Mouse (Mus musculus) brain, adult 2 months (tissue): ENCODE measurements around the gene Itgal.
A peak's percentile ranks its signal among the peaks of the same experiment; 100 is the strongest.

ENCODE experiments used
- DNase-seq: peaks from one replicate; pipeline ENCODE4 v3.0.0; 2011; ENCODE audit warnings: low read depth, low spot score

The Itgal gene

GRCm38 (mm10) chr7:127278311-127278710, 17.7 kb upstream of the Itgal start:
- DNase-seq = peak; percentile 53

- no peak for DNase-seq
Measured at GRCm38 (mm10) chr7:127280092-127280491, 16.0 kb upstream of the Itgal start.

- DNase-seq = no peak
Measured at GRCm38 (mm10) chr7:127281114-127281513, 14.9 kb upstream of the Itgal start.

DNA sequence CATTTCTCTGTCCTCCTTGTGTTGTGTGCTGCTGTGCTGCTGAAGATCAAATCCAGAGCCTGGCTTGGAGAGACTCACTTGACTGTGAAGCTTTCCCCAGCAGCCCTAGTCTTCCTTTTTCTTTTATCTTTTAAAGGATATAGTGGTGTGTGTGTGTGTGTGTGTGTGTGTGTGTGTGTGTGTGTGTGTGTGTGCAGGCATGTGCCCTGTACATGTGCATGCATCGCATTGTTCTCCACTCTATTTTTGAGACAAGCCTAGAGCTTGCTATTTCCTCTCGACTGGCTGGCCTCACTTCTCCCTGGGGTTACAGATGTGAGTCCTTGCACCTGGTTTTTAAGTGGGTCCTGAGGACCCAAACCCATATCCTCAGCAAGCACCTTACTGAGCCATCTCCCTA, 13.9 kb upstream of the Itgal start:
- no peak for DNase-seq

GRCm38 (mm10) chr7:127285154-127285553, 10.9 kb upstream of the Itgal start:
- no peak for DNase-seq

DNA sequence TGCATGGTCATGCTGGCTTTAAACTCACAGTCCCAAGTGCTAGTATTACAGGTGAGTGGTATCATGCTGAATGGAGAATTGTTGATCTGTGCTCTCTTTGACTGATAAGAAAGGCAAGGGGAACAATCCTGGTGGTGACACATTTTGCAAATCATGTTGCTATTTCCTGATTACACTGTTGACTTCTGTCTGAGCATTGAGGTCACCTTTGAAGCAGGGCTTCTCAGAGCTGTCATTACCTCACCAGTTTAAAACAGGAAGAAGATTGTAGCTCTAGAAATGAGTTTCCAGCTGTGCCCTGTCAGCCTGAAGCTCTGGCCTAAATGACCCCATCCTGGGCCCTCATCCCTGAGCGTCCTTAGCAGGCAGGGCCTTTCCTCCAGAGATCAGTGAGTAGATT, 8.1 kb upstream of the Itgal start:
- DNase-seq = no peak

DNA sequence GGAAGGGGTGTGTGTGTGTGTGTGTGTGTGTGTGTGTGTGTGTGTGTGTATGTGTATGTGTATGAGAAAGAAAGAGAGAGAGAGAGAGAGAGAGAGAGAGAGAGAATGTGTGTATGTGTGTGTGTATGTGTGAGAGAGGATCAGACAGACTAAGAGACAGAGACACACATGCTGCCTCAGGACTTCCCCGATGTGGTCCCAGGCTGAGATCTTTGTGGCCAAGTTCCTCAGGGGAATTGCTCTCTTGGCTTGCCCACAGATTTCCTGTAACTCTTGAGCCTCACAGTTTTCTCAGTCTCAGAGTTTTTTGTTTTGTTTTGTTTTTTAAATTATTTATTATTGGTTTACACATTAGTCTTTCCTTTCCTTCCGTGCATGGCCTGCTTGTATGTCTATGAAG, 6.8 kb upstream of the Itgal start:
- DNase-seq = no peak

GRCm38 (mm10) chr7:127290142-127290541, 5.9 kb upstream of the Itgal start:
- DNase-seq = no peak

DNA sequence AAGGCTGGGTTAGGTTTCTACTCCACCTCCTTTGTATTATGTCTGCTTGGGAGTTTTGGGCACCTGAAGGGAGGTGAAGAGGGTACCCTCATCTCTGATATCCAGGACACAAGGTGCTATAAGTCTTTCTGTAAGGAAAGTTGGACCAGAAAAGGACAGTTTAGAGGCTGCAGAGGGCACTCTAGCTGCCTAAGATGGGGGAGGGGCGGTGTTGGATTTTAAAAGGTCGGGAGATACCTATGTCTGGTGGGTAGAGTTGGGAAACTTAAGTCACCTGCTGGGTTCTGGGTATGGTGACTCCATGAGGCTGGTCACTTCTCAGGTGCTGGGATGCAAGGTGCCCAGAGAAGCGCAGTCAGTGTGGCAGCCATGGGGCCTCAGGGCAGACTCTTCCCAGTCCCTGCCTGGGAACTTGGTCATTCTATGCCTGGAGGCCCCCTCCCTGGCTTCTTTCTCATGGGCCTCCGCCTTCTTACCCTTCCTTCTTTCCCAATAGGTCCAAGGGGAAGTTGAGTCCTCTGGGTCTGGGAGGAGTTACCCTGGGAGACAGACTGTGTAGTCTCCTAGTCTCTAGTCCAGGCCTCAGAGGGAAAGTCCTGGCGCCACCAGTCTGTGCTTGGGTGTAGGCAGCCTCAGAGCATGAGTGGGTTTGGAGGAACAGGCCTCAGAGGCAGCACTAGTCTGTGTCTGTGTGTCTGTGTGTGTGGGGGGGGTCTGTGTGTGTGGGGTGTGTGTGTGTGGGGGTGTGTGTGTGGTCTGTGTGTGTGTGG, 911 bp downstream of the Itgal start:
- DNase-seq = no peak

- DNase-seq = no peak
Measured at GRCm38 (mm10) chr7:127297586-127298193, 1.6 kb downstream of the Itgal start.

GRCm38 (mm10) chr7:127308431-127308830, 12.4 kb downstream of the Itgal start:
- DNase-seq = no peak

GRCm38 (mm10) chr7:127308887-127309286, 12.8 kb downstream of the Itgal start:
- DNase-seq = peak; percentile 76

- peak; percentile 12 for DNase-seq
Measured at GRCm38 (mm10) chr7:127309951-127310350, 13.9 kb downstream of the Itgal start.

DNA sequence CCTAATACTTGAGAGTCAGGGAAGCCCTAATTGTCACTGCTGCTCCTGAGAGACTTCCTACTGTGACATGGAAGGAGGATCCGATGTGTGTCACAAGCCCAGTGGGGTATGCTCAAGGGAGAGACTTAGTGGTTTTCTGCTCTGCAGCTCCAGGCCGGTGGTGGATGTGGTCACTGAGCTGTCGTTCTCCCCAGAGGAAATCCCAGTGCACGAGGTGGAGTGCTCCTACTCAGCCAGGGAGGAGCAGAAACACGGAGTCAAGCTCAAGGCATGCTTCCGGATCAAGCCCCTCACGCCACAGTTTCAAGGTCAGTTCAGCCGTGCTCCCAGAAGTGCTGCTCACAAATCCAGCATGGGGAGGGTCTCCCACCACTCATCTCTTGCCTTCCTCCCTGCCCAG, 17.9 kb downstream of the Itgal start:
- DNase-seq = no peak

- peak; percentile 12 for DNase-seq
Measured at GRCm38 (mm10) chr7:127321106-127321505, 25.0 kb downstream of the Itgal start.

DNA sequence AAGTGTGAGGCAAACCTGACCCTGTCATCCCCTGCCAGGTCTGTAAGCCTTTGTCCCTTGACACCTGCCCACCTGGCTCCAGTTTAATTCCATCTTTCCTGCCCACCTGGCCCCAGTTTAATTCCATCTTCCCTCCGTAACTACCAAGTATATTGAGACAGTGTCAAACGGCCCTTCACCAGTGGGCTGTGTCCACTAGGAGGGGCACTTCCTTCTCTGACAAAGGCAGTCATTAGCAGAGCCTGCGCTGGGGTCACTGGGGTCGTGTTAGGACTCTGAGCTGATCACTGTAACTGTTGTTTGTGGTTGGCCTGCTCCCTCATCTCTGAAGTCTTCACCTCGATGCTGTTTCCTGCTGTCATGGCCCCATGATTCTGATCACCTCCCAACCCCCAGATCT, 26.0 kb downstream of the Itgal start:
- peak; percentile 9 for DNase-seq

- DNase-seq = no peak
Measured at GRCm38 (mm10) chr7:127324944-127325343, 28.9 kb downstream of the Itgal start.

DNA sequence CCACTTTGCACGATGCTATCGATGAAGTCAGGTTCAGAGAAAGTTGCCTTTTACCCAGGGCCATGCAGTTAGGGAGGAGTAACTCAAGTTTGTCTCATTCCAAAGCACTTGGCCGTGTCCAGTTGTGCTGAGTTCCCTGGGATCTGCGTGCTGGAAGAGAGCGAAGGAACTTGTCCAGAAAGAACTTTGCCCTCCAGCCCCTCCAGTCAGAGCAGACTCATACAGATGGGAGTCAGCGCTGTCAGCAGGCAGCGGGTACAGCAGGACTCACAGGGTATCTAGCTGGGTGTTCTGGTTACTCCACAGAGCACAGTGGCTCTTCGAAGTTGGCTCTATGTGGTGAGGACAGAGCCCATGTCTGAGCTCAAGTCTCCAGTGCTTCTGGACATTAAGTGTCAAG, 29.5 kb downstream of the Itgal start:
- DNase-seq = no peak

GRCm38 (mm10) chr7:127326685-127327084, 30.6 kb downstream of the Itgal start:
- peak; percentile 94 for DNase-seq

DNA sequence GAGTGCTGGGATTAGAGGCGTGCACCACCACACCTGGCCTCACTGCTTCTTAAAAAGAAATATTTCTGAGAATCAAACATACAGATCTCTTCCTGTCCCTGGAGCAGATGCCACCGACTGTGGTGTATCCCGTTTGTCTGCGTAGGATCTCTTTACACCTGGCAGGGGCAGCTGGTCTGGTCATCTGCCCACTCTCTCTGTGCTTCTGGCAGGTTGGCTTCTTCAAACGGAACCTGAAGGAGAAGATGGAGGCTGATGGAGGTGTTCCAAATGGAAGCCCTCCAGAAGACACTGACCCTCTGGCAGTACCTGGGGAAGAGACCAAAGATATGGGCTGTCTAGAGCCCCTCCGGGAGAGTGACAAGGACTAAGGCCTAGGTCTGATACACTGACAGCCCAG, 37.2 kb downstream of the Itgal start:
- no peak for DNase-seq

DNA sequence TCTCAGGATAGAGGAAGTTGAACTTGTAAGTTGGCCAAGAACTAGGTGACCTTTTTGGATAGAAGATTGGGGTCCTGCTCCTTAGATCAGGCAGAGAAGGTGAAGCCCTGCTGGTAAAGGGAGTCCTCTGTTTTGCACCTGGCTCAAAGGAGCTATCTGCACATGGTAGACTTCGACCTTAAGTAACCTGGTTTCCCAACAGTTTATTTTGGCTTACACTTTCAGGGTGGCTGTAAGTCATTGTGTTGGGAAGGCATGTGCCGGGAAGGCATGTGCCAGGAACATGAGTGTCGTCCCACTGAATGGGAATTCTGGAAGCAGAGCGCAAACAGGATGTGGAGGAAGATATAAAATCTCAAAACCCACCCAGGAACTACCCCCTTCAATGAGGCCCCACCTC, 39.5 kb downstream of the Itgal start:
- DNase-seq = no peak

- no peak for DNase-seq
Measured at GRCm38 (mm10) chr7:127337636-127338035, 41.6 kb downstream of the Itgal start.

- no peak for DNase-seq
Measured at GRCm38 (mm10) chr7:127341356-127341755, 45.3 kb downstream of the Itgal start.
